Mouse (Mus musculus): ENCODE measurements around the gene Tmem41a. TPM values are rescaled to one million over a fixed set of nuclear protein-coding genes. Genes with fewer than 3 reads are reported as not detected.

The Tmem41a gene
- 1 to 10 TPM; 4.2 to 6.3 TPM for total RNA-seq (2023)

DNA sequence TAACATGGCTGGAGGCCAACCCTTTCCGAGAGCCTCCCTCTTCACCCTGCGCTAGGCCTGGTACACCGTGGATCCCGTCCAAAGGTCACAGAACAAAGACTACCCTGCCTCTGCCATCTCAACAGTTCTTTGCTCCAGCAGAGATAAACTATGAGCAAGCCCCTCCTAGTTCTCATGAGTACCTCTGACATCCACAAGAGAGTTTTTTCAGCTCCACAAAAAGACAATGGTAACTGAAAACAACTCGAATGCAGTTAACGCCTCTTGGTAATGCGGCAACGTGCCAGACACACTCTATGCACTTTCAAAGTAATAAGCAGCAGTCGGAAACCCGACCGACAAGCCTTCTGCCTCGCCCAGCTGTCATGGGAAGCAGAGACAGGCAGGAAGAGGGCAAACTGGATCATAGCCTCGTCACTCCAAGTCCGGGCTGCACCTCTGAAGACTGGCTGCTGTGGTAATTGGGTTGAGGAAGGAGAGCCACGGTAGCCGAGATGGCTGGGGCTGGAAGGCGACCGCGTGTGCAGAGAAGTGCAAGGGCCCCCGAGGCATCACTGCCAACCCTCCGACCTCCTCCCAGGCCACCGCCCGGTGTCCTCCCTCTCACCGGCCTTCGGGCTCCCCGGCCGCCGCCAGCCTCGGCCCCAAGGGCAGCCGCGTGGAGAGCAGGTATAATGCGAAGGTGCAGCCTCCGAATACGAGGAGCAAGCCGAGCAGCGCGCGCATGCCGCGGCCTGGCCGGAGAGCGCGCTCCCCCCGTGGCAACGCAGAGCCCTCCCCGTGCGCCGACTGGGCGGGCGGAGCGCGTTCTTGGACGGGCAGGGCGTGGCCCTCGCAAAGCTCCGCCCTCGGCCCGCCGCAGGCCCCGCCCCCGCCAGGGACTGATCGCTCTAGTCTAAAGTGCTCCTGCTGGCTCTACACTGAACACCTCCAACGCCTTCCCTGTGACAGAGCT is at the start of gene Tmem41a:
TSS of gene Tmem41a (minus strand) at position 792 of the 955 bp plus-strand sequence.

DNA sequence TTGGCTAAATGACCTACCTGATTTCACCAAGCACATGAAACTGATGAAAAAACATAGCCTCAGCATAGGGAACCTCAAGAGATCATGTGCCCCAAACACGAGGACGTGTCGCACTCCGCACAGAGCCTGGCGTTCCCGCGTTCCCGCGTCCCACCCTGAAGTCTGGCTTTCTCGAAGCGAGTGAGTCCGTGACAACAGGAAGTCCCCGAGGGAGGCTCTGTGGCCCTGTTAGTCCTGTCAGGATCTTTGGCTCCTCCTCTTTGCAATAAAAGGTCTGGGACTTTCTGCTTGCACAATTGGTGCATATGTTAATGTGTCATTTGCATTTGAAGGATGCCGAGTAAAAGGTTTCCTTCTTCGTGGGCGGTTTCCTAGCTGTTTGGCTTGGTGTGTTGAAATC is 48.0 kb upstream of the Tmem41a start, which contains the start of gene Liph:
TSS of gene Liph (minus strand) at position 360 of the 400 bp plus-strand sequence.

Other genes starting within 250 kb of the Tmem41a start
- under 1 TPM; 0.52 to 0.89 TPM for gene Ehhadh, start 159.7 kb downstream of the Tmem41a start, total RNA-seq (2023)
- under 1 TPM in 1 of 2 experiments, not detected in 1; 0.09 TPM for gene Map3k13, start 153.2 kb downstream of the Tmem41a start, total RNA-seq (2023)
- gene Liph, start 48.1 kb upstream of the Tmem41a start, total RNA-seq (2023) = under 1 TPM; 0.24 to 0.30 TPM
- gene Senp2, start 61.9 kb upstream of the Tmem41a start, total RNA-seq (2023) = 10 to 100 TPM; 76.8 to 80.7 TPM
- under 1 TPM in 1 of 2 experiments, not detected in 1; 0.13 TPM for gene Igf2bp2, start 215.7 kb upstream of the Tmem41a start, total RNA-seq (2023)